Mouse (Mus musculus) forebrain, embryonic 13.5 days (tissue): ENCODE data around the gene Cchcr1. TPM values are rescaled to one million over a fixed set of nuclear protein-coding genes. Genes with fewer than 3 reads are reported as not detected.
A peak's percentile ranks its signal among the peaks of the same experiment; 100 is the strongest.

Experiments used
- ATAC-seq: fragments of 200-750 bp; cut with Nextera tagmentation; 2 replicates; pipeline ENCODE4 v1.8.0; 2017
- H3K27ac ChIP-seq: fragments of 300-500 bp; sonication (generic); 2 replicates; pipeline ENCODE4 v1.5.1; 2015; ENCODE audit warnings: inconsistent platforms, mild to moderate bottlenecking, moderate library complexity
- H3K27me3 ChIP-seq: fragments of 300-500 bp; sonication (generic); 2 replicates; pipeline ENCODE4 v1.6.1; 2015; ENCODE audit warnings: mild to moderate bottlenecking, inconsistent platforms
- H3K36me3 ChIP-seq: fragments of 300-500 bp; sonication (generic); 2 replicates; pipeline ENCODE4 v1.6.1; 2015; ENCODE audit warnings: mild to moderate bottlenecking, inconsistent platforms; ENCODE audit not compliant: poor library complexity, severe bottlenecking
- H3K4me1 ChIP-seq: fragments of 300-500 bp; sonication (generic); 2 replicates; pipeline ENCODE4 v1.6.1; 2015; ENCODE audit warnings: inconsistent platforms
- H3K4me2 ChIP-seq: fragments of 300-500 bp; sonication (generic); 2 replicates; pipeline ENCODE4 v1.6.1; 2015; ENCODE audit warnings: inconsistent platforms, mild to moderate bottlenecking, moderate library complexity
- H3K4me3 ChIP-seq: fragments of 300-500 bp; sonication (generic); 2 replicates; pipeline ENCODE4 v1.5.1; 2015; ENCODE audit warnings: mild to moderate bottlenecking, inconsistent platforms
- H3K9ac ChIP-seq: fragments of 300-500 bp; sonication (generic); 2 replicates; pipeline ENCODE4 v1.6.1; 2015; ENCODE audit warnings: mild to moderate bottlenecking, inconsistent platforms
- H3K9me3 ChIP-seq: fragments of 300-500 bp; sonication (generic); replicated peaks from 2 replicates; pipeline ENCODE4 v1.6.1; 2016; ENCODE audit warnings: inconsistent platforms
- WGBS: fragments of 180-500 bp; shearing (Covaris S2); methylation state at CpG from one replicate; pipeline ENCODE4 v1.1.7; 2015; 5-methylcytosine and 5-hydroxymethylcytosine counted together
- polyA plus RNA-seq: library from polyadenylated mRNA; unstranded; fragments of >200 nt; fragmentation: Nextera tagmentation; extraction: Ambion mirVana; gene quantifications from 2 replicates; pipeline ENCODE4 v1.2.1, GENCODE M21; 2015

Cchcr1 gene
- polyA plus RNA-seq, 1 experiment from 2014 or later, result 11.7 TPM

- Histone ChIP-seq H3K4me2 (no peak overlapping the region), H3K9me3 (no peaks in the 10 kb centered on the region), H3K36me3 (peaks cover 73% of the 10 kb centered on the region), H3K27me3 (no peaks in the 10 kb centered on the region), H3K4me1 (no peaks in the 10 kb centered on the region), H3K27ac (no peak overlapping the region), H3K9ac (no peak overlapping the region), H3K4me3 (no peak overlapping the region)
- no peak for ATAC-seq
- WGBS, result 88% methylated on average over 9 of the region's 9 CpGs
Observed at GRCm38 (mm10) chr17:35524354-35524753, 7.5 kb downstream of the Cchcr1 start.

DNA sequence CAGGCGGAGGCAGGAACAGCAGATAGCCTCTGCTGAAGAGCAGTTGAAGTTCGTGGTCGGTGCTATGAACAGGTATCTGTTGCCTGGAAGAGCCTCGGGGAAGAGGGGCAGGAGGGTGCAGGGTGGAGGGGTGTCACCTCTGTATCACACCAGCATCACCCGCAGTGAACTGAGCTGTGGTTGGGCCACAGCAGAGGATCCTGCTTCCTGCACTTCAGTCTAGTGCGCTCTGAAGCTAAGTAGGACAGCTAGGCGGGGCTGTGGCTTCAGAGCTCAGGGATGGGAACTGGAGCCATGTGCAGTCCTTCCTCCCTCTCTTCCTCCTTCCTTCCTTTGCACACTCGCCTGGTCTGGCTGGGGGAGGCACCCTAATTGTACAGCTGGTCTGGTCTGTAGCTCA is 9.7 kb downstream of the Cchcr1 start:
- no peaks in the 10 kb centered on the region for H3K4me1 ChIP-seq
- H3K9me3 ChIP-seq, result no peaks in the 10 kb centered on the region
- 87% methylated on average over 8 of the region's 8 CpGs for WGBS
- peaks cover 77% of the 10 kb centered on the region for H3K36me3 ChIP-seq
- no peak overlapping the region for H3K27ac ChIP-seq
- no peak for ATAC-seq
- H3K9ac ChIP-seq, result no peak overlapping the region
- no peak overlapping the region for H3K4me3 ChIP-seq
- no peaks in the 10 kb centered on the region for H3K27me3 ChIP-seq
- H3K4me2 ChIP-seq, result no peak overlapping the region

DNA sequence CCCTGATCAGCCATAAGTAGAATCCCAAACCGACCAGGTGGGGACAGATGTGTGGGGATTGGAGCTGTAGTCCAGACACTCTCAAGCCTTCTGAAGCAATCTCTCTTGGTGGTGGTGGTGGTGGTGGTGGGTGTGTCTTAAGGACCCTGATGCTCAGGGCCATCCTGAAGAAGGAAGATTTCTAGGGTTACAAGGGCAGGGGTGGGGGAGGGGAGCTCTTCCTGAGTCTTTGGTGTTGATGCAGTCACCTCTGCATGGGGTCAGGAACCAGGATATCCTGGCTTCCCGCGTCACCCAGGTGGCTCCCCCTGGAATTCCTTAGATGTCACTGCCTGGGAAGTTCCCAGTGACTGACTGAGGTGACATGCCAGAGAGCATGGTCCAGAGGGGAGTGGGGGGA is 15.5 kb downstream of the Cchcr1 start:
- Histone ChIP-seq H3K27me3 (no peaks in the 10 kb centered on the region), H3K36me3 (peaks cover 33% of the 10 kb centered on the region), H3K4me1 (no peaks in the 10 kb centered on the region), H3K4me3 (no peak overlapping the region), H3K27ac (no peak overlapping the region), H3K9ac (no peak overlapping the region), H3K4me2 (no peak overlapping the region), H3K9me3 (no peaks in the 10 kb centered on the region)
- no peak for ATAC-seq
- WGBS, result 24% methylated on average over 3 of the region's 3 CpGs

DNA sequence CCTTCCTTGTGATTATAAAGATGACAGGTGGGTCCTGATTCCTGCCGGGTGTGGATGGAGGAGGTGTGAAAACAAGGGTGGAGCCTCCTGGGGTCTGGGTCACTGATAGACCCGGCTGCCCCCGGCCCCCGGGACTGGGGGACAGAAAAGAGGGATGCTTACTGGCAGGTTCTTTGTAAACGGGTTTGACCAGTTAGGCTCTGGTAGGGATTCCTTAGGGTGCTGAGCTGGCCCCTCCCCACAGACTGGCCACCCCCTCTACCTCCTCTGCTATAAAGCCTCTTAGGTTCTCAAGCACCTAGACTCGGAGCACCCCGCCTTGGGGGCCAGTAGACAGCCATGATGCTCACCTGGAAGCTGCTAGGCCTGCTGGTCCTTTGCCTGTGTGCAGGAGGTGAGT is 16.0 kb downstream of the Cchcr1 start, which contains the start of gene Psors1c2:
Gene Psors1c2, plus strand, starts transcription at position 301 of the 400 bp plus-strand sequence.
- Histone ChIP-seq H3K9ac (no peak within 1 kb of the TSS), H3K4me2 (no peak within 1 kb of the TSS), H3K9me3 (no peaks in the 10 kb centered on the region), H3K36me3 (peaks cover 28% of the 10 kb centered on the region), H3K27me3 (no peaks in the 10 kb centered on the region), H3K4me1 (no peaks in the 10 kb centered on the region), H3K4me3 (no peak within 1 kb of the TSS), H3K27ac (no peak within 1 kb of the TSS)
- no peak for ATAC-seq
- WGBS, result 56% methylated on average over 7 of the region's 7 CpGs

DNA sequence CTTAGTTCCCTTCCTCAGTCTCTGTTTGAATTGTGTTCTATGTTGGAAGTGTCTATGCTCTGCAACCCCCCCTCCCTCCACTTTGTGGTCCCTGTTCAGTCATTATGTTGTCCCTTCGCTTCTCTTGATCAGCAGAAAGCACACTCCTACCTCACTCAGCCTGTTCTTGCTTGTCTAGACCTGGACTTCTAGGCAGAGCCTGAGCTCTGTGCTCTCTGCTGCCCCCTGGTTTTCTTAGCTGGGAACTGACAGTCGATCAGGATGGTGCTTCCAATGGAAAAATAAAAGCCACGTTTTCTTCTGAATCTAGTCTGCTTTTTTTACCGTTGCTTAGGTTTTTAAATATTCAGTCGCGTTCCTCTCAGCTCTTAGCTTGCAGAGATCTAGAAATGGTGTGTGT is 17.4 kb downstream of the Cchcr1 start:
- ATAC-seq, result peak; percentile 76
- Histone ChIP-seq H3K4me2 (no peak overlapping the region), H3K4me1 (no peaks in the 10 kb centered on the region), H3K27ac (no peak overlapping the region), H3K36me3 (peaks cover 14% of the 10 kb centered on the region), H3K9ac (no peak overlapping the region), H3K9me3 (no peaks in the 10 kb centered on the region), H3K27me3 (no peaks in the 10 kb centered on the region), H3K4me3 (no peak overlapping the region)
- 12% methylated on average over 6 of the region's 6 CpGs for WGBS

- Histone ChIP-seq H3K4me2 (no peak overlapping the region), H3K9me3 (no peaks in the 10 kb centered on the region), H3K9ac (no peak overlapping the region), H3K4me1 (no peaks in the 10 kb centered on the region), H3K27me3 (no peaks in the 10 kb centered on the region), H3K27ac (no peak overlapping the region), H3K36me3 (no peaks in the 10 kb centered on the region), H3K4me3 (no peak overlapping the region)
- no peak for ATAC-seq
- WGBS, result 93% methylated on average over 4 of the region's 4 CpGs
Observed at GRCm38 (mm10) chr17:35537421-35537820, 20.5 kb downstream of the Cchcr1 start.

DNA sequence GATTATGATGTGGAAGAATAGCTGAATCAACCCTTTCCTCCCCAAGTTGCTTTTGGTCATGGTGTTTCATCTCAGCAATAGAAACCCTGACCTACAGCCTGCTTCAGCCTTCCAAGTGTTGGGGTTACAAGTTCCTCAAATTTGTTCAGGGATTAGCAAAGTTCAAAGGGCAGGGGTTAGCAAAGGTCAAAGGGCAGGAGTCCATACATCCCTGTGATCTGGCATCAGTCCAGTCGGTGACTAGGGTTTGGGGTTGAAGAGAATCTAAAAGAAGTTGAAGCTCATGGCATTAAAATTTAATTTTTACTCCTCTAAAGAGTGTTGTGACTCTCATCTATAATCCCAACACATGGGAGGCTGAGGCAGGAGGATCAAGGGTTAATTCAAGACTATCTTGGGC is 21.6 kb downstream of the Cchcr1 start:
- Histone ChIP-seq H3K36me3 (no peaks in the 10 kb centered on the region), H3K27ac (no peak overlapping the region), H3K4me3 (no peak overlapping the region), H3K9ac (no peak overlapping the region), H3K4me2 (no peak overlapping the region), H3K9me3 (no peaks in the 10 kb centered on the region), H3K27me3 (no peaks in the 10 kb centered on the region), H3K4me1 (peaks cover 7% of the 10 kb centered on the region; the same call in 1 of the 2 replicates)
- no peak for ATAC-seq
- 81% methylated on average over 1 of the region's 1 CpGs for WGBS

GRCm38 (mm10) chr17:35539540-35539939 is 22.6 kb downstream of the Cchcr1 start:
- Histone ChIP-seq H3K27ac (no peak overlapping the region), H3K4me1 (peaks cover 8% of the 10 kb centered on the region; the same call in 1 of the 2 replicates), H3K9ac (no peak overlapping the region), H3K4me2 (no peak overlapping the region), H3K4me3 (no peak overlapping the region), H3K27me3 (no peaks in the 10 kb centered on the region), H3K9me3 (no peaks in the 10 kb centered on the region), H3K36me3 (no peaks in the 10 kb centered on the region)
- 51% methylated on average over 10 of the region's 10 CpGs for WGBS
- no peak for ATAC-seq

DNA sequence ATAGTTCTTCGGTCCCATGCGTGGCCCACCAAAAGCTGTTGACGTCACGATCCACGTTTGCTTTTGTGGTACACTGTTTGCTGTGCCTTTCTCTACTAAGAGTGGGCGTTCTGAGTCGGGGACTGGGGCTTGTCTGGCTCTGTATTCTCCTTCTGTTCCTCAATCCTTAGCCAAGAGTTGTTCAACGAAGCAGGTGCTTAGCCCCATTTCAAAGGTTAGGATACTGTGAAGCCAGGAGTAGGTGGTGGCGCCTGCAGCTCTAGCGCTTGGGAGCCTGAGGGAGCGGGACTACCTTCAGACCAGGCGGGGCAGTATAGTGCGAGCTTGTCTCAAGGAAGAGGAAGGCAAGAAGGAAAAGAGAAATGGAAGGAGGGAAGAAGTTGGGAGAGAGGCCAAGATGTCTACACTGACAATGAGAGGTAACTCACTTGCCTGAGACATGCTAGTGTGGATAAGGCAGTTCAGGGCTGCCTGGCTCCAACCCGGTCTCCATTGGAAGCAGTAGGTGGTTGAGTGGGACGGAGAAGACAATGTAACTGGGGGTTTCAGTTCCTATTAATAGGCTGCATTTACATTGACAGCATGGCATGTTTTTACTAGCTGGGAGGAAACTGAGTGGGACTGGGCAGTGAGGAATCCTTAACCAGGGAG is 26.0 kb downstream of the Cchcr1 start:
- 79% methylated on average over 15 of the region's 15 CpGs for WGBS
- Histone ChIP-seq H3K4me1 (peaks cover 19% of the 10 kb centered on the region; the same call in 1 of the 2 replicates), H3K27ac (no peak overlapping the region), H3K27me3 (0 out of 2 replicates have a peak, but pooled peaks cover 3% of the 10 kb centered on the region), H3K4me2 (no peak overlapping the region), H3K36me3 (no peaks in the 10 kb centered on the region), H3K4me3 (no peak overlapping the region), H3K9me3 (no peaks in the 10 kb centered on the region), H3K9ac (no peak overlapping the region)
- no peak for ATAC-seq

DNA sequence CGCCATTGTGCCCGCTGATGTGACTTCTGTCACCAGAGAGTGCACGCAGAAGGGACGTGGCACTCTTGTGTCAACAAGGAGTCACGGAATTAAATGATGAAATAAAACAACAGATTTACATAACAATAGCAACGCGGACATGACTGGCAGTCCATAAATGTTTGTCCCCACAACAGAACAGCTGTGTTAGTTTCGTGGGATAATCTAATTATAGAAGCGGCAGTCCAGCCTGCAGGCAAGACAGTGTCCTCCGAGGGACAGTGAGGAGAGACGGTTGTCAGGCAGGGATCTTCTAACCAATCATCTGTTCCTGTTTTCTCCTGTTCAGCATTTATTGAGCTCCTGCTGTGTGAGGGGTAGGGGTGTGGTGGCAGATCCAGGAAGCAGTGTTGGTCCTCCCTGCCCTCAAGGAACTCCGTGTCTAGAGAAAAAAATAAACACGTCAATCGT is 26.5 kb downstream of the Cchcr1 start:
- Histone ChIP-seq H3K27ac (no peak overlapping the region), H3K36me3 (no peaks in the 10 kb centered on the region), H3K9ac (no peak overlapping the region), H3K9me3 (no peaks in the 10 kb centered on the region), H3K4me1 (peaks cover 19% of the 10 kb centered on the region; the same call in 1 of the 2 replicates), H3K4me3 (no peak overlapping the region), H3K27me3 (0 out of 2 replicates have a peak, but pooled peaks cover 3% of the 10 kb centered on the region), H3K4me2 (no peak overlapping the region)
- WGBS, result 40% methylated on average over 14 of the region's 14 CpGs
- ATAC-seq, result no peak

- Histone ChIP-seq H3K27me3 (0 out of 2 replicates have a peak, but pooled peaks cover 3% of the 10 kb centered on the region), H3K9ac (no peak overlapping the region), H3K4me1 (peaks cover 19% of the 10 kb centered on the region; the same call in 1 of the 2 replicates), H3K4me3 (no peak overlapping the region), H3K36me3 (no peaks in the 10 kb centered on the region), H3K4me2 (no peak overlapping the region), H3K27ac (no peak overlapping the region), H3K9me3 (no peaks in the 10 kb centered on the region)
- WGBS, result 85% methylated on average over 6 of the region's 6 CpGs
- ATAC-seq, result no peak
Observed at GRCm38 (mm10) chr17:35544001-35544400, 27.1 kb downstream of the Cchcr1 start.

GRCm38 (mm10) chr17:35544680-35545079 is 27.8 kb downstream of the Cchcr1 start:
- 28% methylated on average over 6 of the region's 6 CpGs for WGBS
- H3K4me3 ChIP-seq, result no peak overlapping the region
- ATAC-seq, result peak; percentile 36; the same call in 1 of the 2 replicates

More at GRCm38 (mm10) chr17:35544680-35545079, 27.8 kb downstream of the Cchcr1 start:
- no peak overlapping the region for H3K27ac ChIP-seq
- no peaks in the 10 kb centered on the region for H3K9me3 ChIP-seq
- peaks cover 23% of the 10 kb centered on the region; the same call in 1 of the 2 replicates for H3K4me1 ChIP-seq
- H3K9ac ChIP-seq, result no peak overlapping the region
- H3K27me3 ChIP-seq, result 0 out of 2 replicates have a peak, but pooled peaks cover 3% of the 10 kb centered on the region
- H3K4me2 ChIP-seq, result no peak overlapping the region
- no peaks in the 10 kb centered on the region for H3K36me3 ChIP-seq
